Mouse (Mus musculus) C2C12 (cell line): ENCODE results near the gene Polr2l. TPM values are rescaled to one million over a fixed set of nuclear protein-coding genes. Genes with fewer than 3 reads are reported as not detected.
A peak's percentile ranks its signal among the peaks of the same experiment; 100 is the strongest.

Experiments used
- H3K27me3 ChIP-seq: one replicate; pipeline ENCODE4 v1.6.1; 2011; ENCODE audit not compliant: control insufficient read depth, insufficient read depth, insufficient read length
- H3K36me3 ChIP-seq: one replicate; pipeline ENCODE4 v1.6.1; 2011; ENCODE audit not compliant: control insufficient read depth, insufficient read depth
- H3K4me3 ChIP-seq: one replicate; pipeline ENCODE4 v1.5.1; 2011; ENCODE audit warnings: mild to moderate bottlenecking, control low read depth; ENCODE audit not compliant: poor library complexity, insufficient read depth, severe bottlenecking
- H3K79me2 ChIP-seq: one replicate; pipeline ENCODE4 v1.6.1; 2011; ENCODE audit not compliant: control insufficient read depth, insufficient read depth
- H3K79me3 ChIP-seq: one replicate; pipeline ENCODE4 v1.6.1; 2011; ENCODE audit warnings: low read depth, control low read depth
- H3ac ChIP-seq: one replicate; pipeline ENCODE3; 2011; ENCODE audit warnings: low read depth; ENCODE audit not compliant: control insufficient read depth, insufficient read length
- CEBPB ChIP-seq: IDR thresholded peaks from one replicate; pipeline ENCODE4 v1.6.1; 2011; ENCODE audit warnings: low read depth, mild to moderate bottlenecking, control low read depth, moderate library complexity
- CTCF ChIP-seq: IDR thresholded peaks from one replicate; pipeline ENCODE4 v1.5.1; 2011; ENCODE audit not compliant: control insufficient read depth, insufficient read depth, insufficient read length
- FOSL1 ChIP-seq: IDR thresholded peaks from one replicate; pipeline ENCODE4 v1.8.0; 2011; ENCODE audit warnings: mild to moderate bottlenecking, low read length; ENCODE audit not compliant: poor library complexity, insufficient read depth, severe bottlenecking
- MAX ChIP-seq: IDR thresholded peaks from one replicate; pipeline ENCODE4 v1.6.1; 2011; ENCODE audit warnings: mild to moderate bottlenecking, control low read depth
- MYOD1 ChIP-seq: IDR thresholded peaks from one replicate; pipeline ENCODE4 v1.6.1; 2011; ENCODE audit warnings: low read depth; ENCODE audit not compliant: control insufficient read depth, insufficient read length
- MYOG ChIP-seq: IDR thresholded peaks from one replicate; pipeline ENCODE4 v1.6.1; 2011; ENCODE audit not compliant: control insufficient read depth, insufficient read length; ENCODE audit errors: extremely low read depth
- USF1 ChIP-seq: IDR thresholded peaks from one replicate; pipeline ENCODE4 v1.6.1; 2011; ENCODE audit warnings: low read depth, mild to moderate bottlenecking, control low read depth, moderate library complexity
- polyA plus RNA-seq: library from polyadenylated mRNA; unstranded; fragments of >200 nt; fragmentation: generic; extraction: Trizol; gene quantifications from one replicate; pipeline ENCODE4 v1.2.1, GENCODE M21; 2012; ENCODE audit warnings: missing spikeins

Polr2l gene
- polyA plus RNA-seq, 1 experiment: 124 TPM

DNA sequence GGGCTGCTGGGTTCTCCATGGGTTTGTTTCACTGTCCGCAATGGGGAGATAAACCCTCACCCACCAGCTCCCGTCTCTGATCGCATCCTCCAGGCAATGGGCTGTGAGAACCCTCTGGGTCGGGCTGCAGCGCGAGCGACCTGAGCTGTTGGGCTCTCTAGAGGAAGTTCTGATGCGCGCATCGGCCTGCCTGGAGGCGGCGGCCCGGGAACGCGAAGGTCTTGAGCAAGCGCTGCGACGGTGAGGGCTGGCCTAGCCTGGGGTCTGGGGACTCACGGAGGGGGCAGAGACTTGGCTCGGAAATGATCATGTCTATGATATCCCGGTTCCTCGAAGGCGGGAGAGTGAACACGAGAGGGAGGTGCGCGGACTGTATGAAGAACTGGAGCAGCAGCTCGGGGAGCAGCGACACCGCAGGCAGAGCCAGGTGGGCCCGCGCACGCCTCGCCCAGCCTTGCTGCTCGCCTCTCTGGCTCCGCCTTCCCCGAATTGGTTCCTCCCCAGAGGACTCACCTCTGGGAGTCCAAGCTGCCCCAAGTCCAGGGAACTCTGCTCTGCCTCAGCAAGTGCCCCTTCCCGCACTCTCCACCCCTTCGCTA is 10.2 kb downstream of the Polr2l start:
- Histone ChIP-seq H3K36me3 (peaks cover 1% of the 10 kb centered on the region), H3K4me3 (no peak overlapping the region), H3K27me3 (no peaks in the 10 kb centered on the region), H3ac (no peak overlapping the region), H3K79me2 (peaks cover 31% of the 10 kb centered on the region), H3K79me3 (peaks cover 8% of the 10 kb centered on the region)
- no peak for TF ChIP-seq MAX
- no peak for TF ChIP-seq FOSL1
- no peak for TF ChIP-seq MYOD1
- no peak for TF ChIP-seq MYOG
- TF ChIP-seq USF1: no peak
- no peak for TF ChIP-seq CTCF
- TF ChIP-seq CEBPB: no peak

DNA sequence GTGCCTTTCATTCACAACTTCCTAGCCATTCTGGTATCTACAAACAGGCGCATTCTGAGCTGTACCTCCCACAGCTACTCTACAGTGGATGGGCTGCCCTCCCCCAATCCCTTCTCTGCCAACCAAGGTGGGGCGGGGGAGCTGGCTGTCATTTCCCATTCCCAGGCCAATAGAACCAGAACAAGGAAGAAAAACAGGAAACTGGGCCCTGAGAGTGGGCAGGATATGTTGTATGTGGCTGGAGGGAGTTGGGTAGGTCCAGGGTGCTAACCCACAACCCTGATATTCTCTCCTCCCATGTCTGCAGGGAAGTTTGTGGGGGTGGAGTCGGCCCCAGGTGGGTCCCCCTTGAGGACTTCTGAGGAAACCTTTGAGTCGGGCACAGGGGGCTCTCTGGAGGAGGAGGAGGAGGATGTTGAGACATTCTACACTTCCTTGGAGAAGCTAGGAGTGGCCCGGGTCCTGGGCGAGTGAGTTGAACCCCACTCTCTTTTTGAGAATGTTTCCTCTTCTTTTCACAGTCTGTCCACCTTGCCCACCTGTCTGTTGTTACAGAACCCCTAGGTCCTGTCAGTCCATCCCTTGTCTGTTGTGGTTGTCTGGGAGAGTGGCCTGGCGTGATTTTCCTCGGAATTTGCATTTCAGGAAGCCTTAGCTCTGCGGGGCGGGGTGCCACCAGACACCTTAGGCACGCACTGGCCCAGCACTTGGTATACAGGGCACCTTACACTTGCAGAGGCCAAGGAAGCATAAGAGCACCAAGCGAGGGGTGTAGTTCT is 10.9 kb downstream of the Polr2l start:
- Histone ChIP-seq H3ac (no peak overlapping the region), H3K79me2 (peaks cover 24% of the 10 kb centered on the region), H3K4me3 (no peak overlapping the region), H3K79me3 (peaks cover 2% of the 10 kb centered on the region), H3K36me3 (no peaks in the 10 kb centered on the region), H3K27me3 (no peaks in the 10 kb centered on the region)
- TF ChIP-seq MAX (no peak), USF1 (no peak), CTCF (no peak), MYOD1 (no peak), FOSL1 (no peak)

DNA sequence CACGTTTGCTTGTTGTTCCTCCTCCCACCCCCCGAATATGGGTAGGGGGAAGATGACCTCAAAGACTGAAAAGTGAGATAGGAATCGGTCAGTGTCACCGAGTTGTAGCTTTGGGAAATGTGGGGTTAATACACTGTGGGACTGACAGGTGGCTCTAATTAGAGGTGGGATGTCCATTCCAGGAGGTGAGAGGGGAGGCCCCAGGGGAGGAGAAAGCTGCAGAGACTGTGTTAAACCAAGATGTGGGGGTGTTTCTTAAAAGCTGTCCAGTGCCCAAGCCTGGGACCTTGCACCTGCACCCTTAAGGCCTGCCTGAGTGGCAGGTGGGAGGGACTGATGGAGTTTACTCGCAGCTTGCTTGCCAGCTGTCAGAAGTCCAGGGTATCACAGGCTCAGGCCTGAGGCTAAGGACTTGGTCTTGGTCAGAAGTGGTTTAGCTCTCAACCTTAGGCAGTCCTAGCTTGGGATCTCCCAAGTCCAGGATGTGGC is 12.6 kb downstream of the Polr2l start:
- no peak overlapping the region for H3K4me3 ChIP-seq
- H3K36me3 ChIP-seq: peaks cover 3% of the 10 kb centered on the region
- no peaks in the 10 kb centered on the region for H3K79me3 ChIP-seq
- H3K79me2 ChIP-seq: peaks cover 11% of the 10 kb centered on the region
- H3K27me3 ChIP-seq: no peaks in the 10 kb centered on the region
- TF ChIP-seq MYOD1: no peak
- TF ChIP-seq MYOG: no peak
- no peak for TF ChIP-seq FOSL1
- no peak for TF ChIP-seq CEBPB
- no peak for TF ChIP-seq USF1
- no peak for TF ChIP-seq CTCF
- TF ChIP-seq MAX: no peak
- no peak overlapping the region for H3ac ChIP-seq

DNA sequence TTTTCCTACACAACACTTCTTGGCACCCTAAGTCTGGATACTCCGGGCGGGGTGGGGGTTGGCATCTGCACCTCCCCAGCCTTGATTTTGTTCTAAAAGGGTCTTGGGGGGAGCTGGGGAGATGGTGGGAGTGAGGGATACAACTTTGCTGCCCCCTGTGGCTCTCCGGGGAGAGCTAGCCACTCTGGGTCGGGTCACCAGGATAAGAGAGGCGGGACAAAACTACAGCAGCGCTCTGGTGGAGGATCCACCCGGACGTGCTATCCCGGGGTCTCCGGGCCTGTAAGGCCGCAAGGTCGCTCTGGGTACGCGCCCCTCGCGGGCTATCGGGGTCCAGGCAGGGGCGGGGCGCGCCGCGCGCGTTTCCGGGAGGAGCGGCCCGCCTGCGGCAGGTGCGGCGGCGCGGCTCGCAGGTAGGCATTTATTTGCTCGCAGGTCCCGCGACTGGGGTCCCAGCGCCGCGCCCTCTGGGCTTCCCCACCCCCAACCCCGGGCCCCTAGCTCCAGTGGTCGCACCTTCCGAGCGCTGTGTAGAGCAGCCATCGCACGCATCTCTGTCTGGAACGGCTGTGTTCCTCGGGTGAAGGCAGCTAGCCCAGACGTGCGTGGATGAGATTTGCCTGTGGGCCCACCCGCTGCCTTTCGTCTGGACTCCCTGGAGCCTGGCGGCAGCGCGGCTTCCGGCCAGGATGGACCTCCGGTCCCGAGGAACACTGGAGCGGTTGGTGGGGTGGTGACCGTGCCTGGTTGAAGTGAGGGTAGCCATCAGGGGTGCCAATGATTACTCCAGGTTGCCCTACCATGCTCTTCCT is 13.2 kb downstream of the Polr2l start:
- Histone ChIP-seq H3K79me2 (peaks cover 4% of the 10 kb centered on the region), H3K4me3 (no peak overlapping the region), H3ac (peak overlapping the region; percentile 39), H3K79me3 (no peaks in the 10 kb centered on the region), H3K36me3 (peaks cover 3% of the 10 kb centered on the region), H3K27me3 (no peaks in the 10 kb centered on the region)
- no peak for TF ChIP-seq CEBPB
- no peak for TF ChIP-seq FOSL1
- no peak for TF ChIP-seq MYOG
- TF ChIP-seq MYOD1: no peak
- TF ChIP-seq USF1: no peak
- TF ChIP-seq CTCF: no peak
- TF ChIP-seq MAX: no peak

DNA sequence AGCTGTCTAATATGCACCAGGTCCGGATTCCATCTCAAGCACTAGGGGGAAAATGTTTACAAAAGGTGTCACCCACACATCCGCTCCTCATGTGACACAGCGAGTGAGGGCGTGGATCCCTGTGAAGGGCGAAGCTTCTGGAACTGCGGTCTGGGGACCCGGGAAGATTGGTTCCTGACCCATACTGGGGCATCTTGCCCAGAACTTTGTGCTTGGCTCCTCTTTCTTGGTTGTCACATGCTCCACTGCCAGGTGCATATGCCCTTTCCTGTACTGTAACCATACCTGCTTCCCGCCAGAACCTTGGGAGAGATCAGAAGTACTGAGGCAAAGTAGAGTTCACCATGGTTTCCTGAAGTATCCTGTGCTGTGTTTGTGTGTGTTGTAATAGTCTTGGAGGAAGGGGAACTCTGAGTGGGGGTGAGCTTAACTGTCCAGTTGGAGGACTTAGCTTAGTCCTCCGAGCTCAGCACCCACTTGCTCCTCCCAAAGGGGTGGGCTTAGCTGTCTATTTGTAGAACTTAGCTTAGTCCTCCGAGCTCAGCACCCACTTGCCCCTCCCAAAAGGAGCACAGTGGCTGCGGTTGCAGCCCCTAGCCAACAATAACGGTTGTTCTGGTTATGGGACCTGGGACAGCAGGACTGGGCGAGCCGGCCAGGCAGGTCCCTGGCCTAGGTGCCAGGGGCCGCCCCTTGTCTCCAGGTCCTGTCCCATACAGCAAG is 14.4 kb downstream of the Polr2l start, which contains the start of gene Cracr2b:
Gene Cracr2b, plus strand, starts transcription at position 704 of the 723 bp plus-strand sequence.
- Histone ChIP-seq H3ac (peak within 1 kb of the TSS; percentile 39), H3K79me3 (no peaks in the 10 kb centered on the region), H3K4me3 (no peak within 1 kb of the TSS), H3K79me2 (no peaks in the 10 kb centered on the region), H3K27me3 (no peaks in the 10 kb centered on the region), H3K36me3 (peaks cover 3% of the 10 kb centered on the region)
- TF ChIP-seq MYOD1 (no peak), FOSL1 (no peak), USF1 (no peak), CEBPB (no peak), MAX (no peak)
